Mouse (Mus musculus): ENCODE results near the gene Huwe1.

The Huwe1 gene

GRCm38 (mm10) chrX:151951181-151951580, 150.6 kb downstream of the Huwe1 start:
- peak; percentile 97 for DNase-seq (ENCODE audit: low read depth)

Data from 416B (cell line).